Mouse (Mus musculus) erythroid progenitor cell, adult 5-6 weeks (primary cell): Measurements from ENCODE around the gene Lyplal1. TPM values are rescaled to one million over a fixed set of nuclear protein-coding genes. Genes with fewer than 3 reads are reported as not detected.

Source experiments
- ATAC-seq: replicated peaks from 2 replicates; pipeline ENCODE4 v1.8.0; 2016; ENCODE audit warnings: moderate number of reproducible peaks, mild to moderate bottlenecking, moderate TSS enrichment, inconsistent platforms; ENCODE audit not compliant: poor library complexity, low FRiP score, severe bottlenecking
- total RNA-seq, 2 experiments: library from RNA; stranded (forward) in 1 of 2; stranded (reverse) in 1 of 2; fragments of 150-400 nt in 1 of 2; fragments of 186-747, 209-891 nt in 1 of 2; gene quantifications; 2 replicates each; pipeline versions ENCODE4 v1.2.3 to v1.2.4; 2015 to 2017; ENCODE audit warnings: low replicate concordance in 2 of 2

Gene Lyplal1
- total RNA-seq (2015; ENCODE audit: low replicate concordance) (not detected in 2 replicates), total RNA-seq (2017; ENCODE audit: low replicate concordance) (not detected in 2 replicates)

GRCm38 (mm10) chr1:186116701-186117488 lies at the start of gene Lyplal1:
TSS of gene Lyplal1 (minus strand) at chr1:186117310.
- no peak for ATAC-seq

GRCm38 (mm10) chr1:186163616-186164015 lies 46.5 kb upstream of the Lyplal1 start:
- ATAC-seq = no peak

- no peak for ATAC-seq
These were observed 46.1 kb upstream of the Lyplal1 start for GRCm38 (mm10) chr1:186163206-186163605.

GRCm38 (mm10) chr1:186150376-186150775 lies 33.3 kb upstream of the Lyplal1 start:
- ATAC-seq = no peak

GRCm38 (mm10) chr1:186145444-186145843 lies 28.3 kb upstream of the Lyplal1 start:
- ATAC-seq = no peak

GRCm38 (mm10) chr1:186140191-186140590 lies 23.1 kb upstream of the Lyplal1 start:
- no peak for ATAC-seq

GRCm38 (mm10) chr1:186137873-186138272 lies 20.8 kb upstream of the Lyplal1 start:
- ATAC-seq = no peak

GRCm38 (mm10) chr1:186136636-186137380 lies 19.7 kb upstream of the Lyplal1 start:
- ATAC-seq = no peak

GRCm38 (mm10) chr1:186131465-186131864 lies 14.4 kb upstream of the Lyplal1 start:
- ATAC-seq = no peak

- no peak for ATAC-seq
These were observed 11.8 kb upstream of the Lyplal1 start for GRCm38 (mm10) chr1:186128940-186129339.

- no peak for ATAC-seq
These were observed 9.3 kb upstream of the Lyplal1 start for GRCm38 (mm10) chr1:186126313-186126862.

- no peak for ATAC-seq
These were observed 6.6 kb upstream of the Lyplal1 start for GRCm38 (mm10) chr1:186123690-186124089.

GRCm38 (mm10) chr1:186119856-186120255 lies 2.7 kb upstream of the Lyplal1 start:
- ATAC-seq = no peak

GRCm38 (mm10) chr1:186116086-186116600 lies 967 bp downstream of the Lyplal1 start:
- ATAC-seq = no peak

GRCm38 (mm10) chr1:186102313-186102712 lies 14.8 kb downstream of the Lyplal1 start:
- ATAC-seq = no peak

- no peak for ATAC-seq
These were observed 50.7 kb downstream of the Lyplal1 start for GRCm38 (mm10) chr1:186066266-186066897.

GRCm38 (mm10) chr1:186060041-186060440 lies 57.1 kb downstream of the Lyplal1 start:
- ATAC-seq = no peak

- no peak for ATAC-seq
These were observed 62.9 kb downstream of the Lyplal1 start for GRCm38 (mm10) chr1:186054227-186054626.

GRCm38 (mm10) chr1:186053280-186054043 lies 63.6 kb downstream of the Lyplal1 start:
- no peak for ATAC-seq
